Mouse (Mus musculus) hindbrain, embryonic 15.5 days (tissue): ENCODE data around the gene Stard13. TPM values are rescaled to one million over a fixed set of nuclear protein-coding genes. Genes with fewer than 3 reads are reported as not detected.

Experiments
- polyA plus RNA-seq: library from polyadenylated mRNA; unstranded; fragments of >200 nt; fragmentation: Nextera tagmentation; extraction: Ambion mirVana; gene quantifications from 2 replicates; pipeline ENCODE4 v1.2.1, GENCODE M21; 2015

Gene Stard13
- polyA plus RNA-seq, 1 experiment from 2014 or later, result 6.2 TPM

Other genes starting within 250 kb of the Stard13 start
- not detected in 2 replicates for gene Gm42906, start 194.3 kb upstream of the Stard13 start, polyA plus RNA-seq